Mouse (Mus musculus) C2C12 (cell line): ENCODE results near the gene Ppm1h. TPM values are rescaled to one million over a fixed set of nuclear protein-coding genes. Genes with fewer than 3 reads are reported as not detected.

Source experiments
- H3K27me3 ChIP-seq: one replicate; pipeline ENCODE4 v1.6.1; 2011; ENCODE audit not compliant: control insufficient read depth, insufficient read depth, insufficient read length
- H3K36me3 ChIP-seq: one replicate; pipeline ENCODE4 v1.6.1; 2011; ENCODE audit not compliant: control insufficient read depth, insufficient read depth
- H3K4me3 ChIP-seq: one replicate; pipeline ENCODE4 v1.5.1; 2011; ENCODE audit warnings: mild to moderate bottlenecking, control low read depth; ENCODE audit not compliant: poor library complexity, insufficient read depth, severe bottlenecking
- H3K79me2 ChIP-seq: one replicate; pipeline ENCODE4 v1.6.1; 2011; ENCODE audit not compliant: control insufficient read depth, insufficient read depth
- H3K79me3 ChIP-seq: one replicate; pipeline ENCODE4 v1.6.1; 2011; ENCODE audit warnings: low read depth, control low read depth
- H3ac ChIP-seq: one replicate; pipeline ENCODE3; 2011; ENCODE audit warnings: low read depth; ENCODE audit not compliant: control insufficient read depth, insufficient read length
- CEBPB ChIP-seq: IDR thresholded peaks from one replicate; pipeline ENCODE4 v1.6.1; 2011; ENCODE audit warnings: low read depth, mild to moderate bottlenecking, control low read depth, moderate library complexity
- CTCF ChIP-seq: IDR thresholded peaks from one replicate; pipeline ENCODE4 v1.5.1; 2011; ENCODE audit not compliant: control insufficient read depth, insufficient read depth, insufficient read length
- FOSL1 ChIP-seq: IDR thresholded peaks from one replicate; pipeline ENCODE4 v1.8.0; 2011; ENCODE audit warnings: mild to moderate bottlenecking, low read length; ENCODE audit not compliant: poor library complexity, insufficient read depth, severe bottlenecking
- MAX ChIP-seq: IDR thresholded peaks from one replicate; pipeline ENCODE4 v1.6.1; 2011; ENCODE audit warnings: mild to moderate bottlenecking, control low read depth
- MYOD1 ChIP-seq: IDR thresholded peaks from one replicate; pipeline ENCODE4 v1.6.1; 2011; ENCODE audit warnings: low read depth; ENCODE audit not compliant: control insufficient read depth, insufficient read length
- MYOG ChIP-seq: IDR thresholded peaks from one replicate; pipeline ENCODE4 v1.6.1; 2011; ENCODE audit not compliant: control insufficient read depth, insufficient read length; ENCODE audit errors: extremely low read depth
- USF1 ChIP-seq: IDR thresholded peaks from one replicate; pipeline ENCODE4 v1.6.1; 2011; ENCODE audit warnings: low read depth, mild to moderate bottlenecking, control low read depth, moderate library complexity
- polyA plus RNA-seq: library from polyadenylated mRNA; unstranded; fragments of >200 nt; fragmentation: generic; extraction: Trizol; gene quantifications from one replicate; pipeline ENCODE4 v1.2.1, GENCODE M21; 2012; ENCODE audit warnings: missing spikeins

Ppm1h gene
- polyA plus RNA-seq, 1 experiment, result 0.06 TPM

DNA sequence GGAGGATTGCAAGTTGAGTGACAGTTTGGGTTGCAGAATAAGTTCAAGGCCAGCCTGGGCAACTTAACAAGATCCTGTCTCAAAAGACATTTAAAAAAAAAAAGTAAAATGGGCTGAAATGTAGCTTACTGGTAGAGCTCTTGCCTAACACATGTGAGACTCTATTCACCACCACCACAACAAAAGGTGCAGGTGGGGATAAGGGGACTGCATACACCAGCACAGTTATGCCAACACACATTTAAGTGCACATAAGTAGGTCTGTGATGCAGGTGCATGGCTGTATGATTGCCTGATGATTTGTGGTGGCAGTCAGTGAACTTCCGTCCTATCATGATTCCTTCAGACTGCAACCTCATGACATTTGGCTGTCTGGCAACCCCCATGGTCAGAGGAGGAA is 167.9 kb downstream of the Ppm1h start:
- H3K4me3 ChIP-seq, result no peak overlapping the region
- no peaks in the 10 kb centered on the region for H3K27me3 ChIP-seq
- H3K79me2 ChIP-seq, result no peaks in the 10 kb centered on the region
- H3K79me3 ChIP-seq, result no peaks in the 10 kb centered on the region
- H3K36me3 ChIP-seq, result no peaks in the 10 kb centered on the region
- H3ac ChIP-seq, result no peak overlapping the region
- no peak for TF ChIP-seq MYOG
- no peak for TF ChIP-seq MYOD1
- no peak for TF ChIP-seq MAX

- Histone ChIP-seq H3K79me2 (no peaks in the 10 kb centered on the region), H3ac (no peak overlapping the region), H3K79me3 (no peaks in the 10 kb centered on the region), H3K4me3 (no peak overlapping the region), H3K27me3 (no peaks in the 10 kb centered on the region), H3K36me3 (no peaks in the 10 kb centered on the region)
- TF ChIP-seq MYOD1 (no peak), MYOG (no peak), MAX (no peak)
Measured at GRCm38 (mm10) chr10:122848020-122848457, 169.5 kb downstream of the Ppm1h start.

DNA sequence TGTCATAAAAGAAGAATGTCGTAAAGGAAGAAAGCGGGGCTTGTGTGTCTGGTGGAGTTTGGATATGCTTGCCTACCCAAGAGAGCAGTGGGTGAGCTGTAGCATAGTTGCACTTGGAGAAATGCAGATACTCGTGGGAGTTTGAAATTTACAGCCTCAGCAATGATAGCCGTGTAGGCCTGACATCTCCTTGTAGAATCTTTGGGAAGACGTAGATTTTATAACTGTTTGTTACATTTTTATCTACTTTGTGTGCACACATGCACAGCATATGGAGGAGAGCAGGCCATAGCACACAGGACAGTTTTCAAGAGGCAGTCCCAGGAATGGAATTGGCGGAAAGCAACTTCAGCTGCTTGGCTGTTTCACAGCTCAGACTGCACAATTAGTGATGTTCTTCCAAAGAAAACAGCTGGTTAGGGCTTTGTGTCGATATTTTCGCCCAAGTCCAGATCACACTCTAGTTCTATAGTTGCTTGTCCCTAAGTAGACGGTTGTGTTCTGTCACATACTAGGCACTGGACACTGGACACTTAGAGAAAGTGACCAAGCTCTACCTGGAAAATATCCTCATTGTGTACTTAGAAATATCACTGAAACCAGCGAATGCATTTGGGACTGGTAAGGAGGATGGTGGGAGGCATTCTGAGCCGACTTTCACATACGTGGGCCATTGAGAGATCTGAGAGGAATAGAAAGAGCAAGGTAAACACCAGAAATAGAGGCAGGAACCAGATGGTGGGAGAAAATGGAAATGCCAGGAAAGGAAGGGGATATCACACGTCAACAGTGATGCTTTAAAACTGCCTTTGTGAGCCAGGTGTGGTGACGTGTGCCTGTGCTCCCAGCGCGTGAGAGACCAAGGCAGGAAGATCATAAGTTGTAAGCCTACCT is 173.0 kb downstream of the Ppm1h start:
- no peaks in the 10 kb centered on the region for H3K79me2 ChIP-seq

DNA sequence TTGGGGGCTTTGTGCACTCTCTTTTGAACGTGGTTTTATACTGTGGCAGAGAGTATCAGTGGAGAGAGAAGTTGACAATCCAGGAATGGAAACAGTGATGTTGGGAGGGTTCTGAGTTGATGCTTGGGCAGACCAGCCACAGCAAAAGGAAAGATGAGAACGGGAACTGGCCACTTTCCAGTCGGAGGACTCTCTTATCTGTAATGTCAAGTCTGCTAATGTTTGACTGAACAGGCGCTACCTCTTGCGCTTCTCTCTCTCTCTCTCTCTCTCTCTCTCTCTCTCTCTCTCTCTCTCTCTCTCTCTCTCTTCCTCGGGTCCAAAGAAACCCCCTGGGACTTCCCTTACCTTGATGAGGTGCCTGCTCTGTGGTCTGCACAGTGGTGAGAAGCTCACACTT is 176.0 kb downstream of the Ppm1h start:
- H3ac ChIP-seq, result no peak overlapping the region
- no peak for TF ChIP-seq MAX
- no peak for TF ChIP-seq CEBPB
- TF ChIP-seq FOSL1, result no peak
- no peak for TF ChIP-seq USF1
- no peak for TF ChIP-seq CTCF
- TF ChIP-seq MYOD1, result no peak
- no peak for TF ChIP-seq MYOG
- no peaks in the 10 kb centered on the region for H3K36me3 ChIP-seq
- no peak overlapping the region for H3K4me3 ChIP-seq
- H3K79me2 ChIP-seq, result no peaks in the 10 kb centered on the region
- H3K79me3 ChIP-seq, result no peaks in the 10 kb centered on the region
- H3K27me3 ChIP-seq, result no peaks in the 10 kb centered on the region

More for the DNA sequence above, 173.0 kb downstream of the Ppm1h start:
- Histone ChIP-seq H3K36me3 (no peaks in the 10 kb centered on the region), H3K4me3 (no peak overlapping the region), H3K27me3 (no peaks in the 10 kb centered on the region), H3ac (no peak overlapping the region), H3K79me3 (no peaks in the 10 kb centered on the region)
- TF ChIP-seq USF1 (no peak), FOSL1 (no peak)

- Histone ChIP-seq H3K79me3 (no peaks in the 10 kb centered on the region), H3K36me3 (no peaks in the 10 kb centered on the region)
Measured at GRCm38 (mm10) chr10:122855149-122855548, 176.6 kb downstream of the Ppm1h start.

GRCm38 (mm10) chr10:122856040-122856764 is 177.6 kb downstream of the Ppm1h start:
- TF ChIP-seq MYOD1 (no peak), MYOG (no peak)
- H3K27me3 ChIP-seq, result no peaks in the 10 kb centered on the region

More at GRCm38 (mm10) chr10:122855149-122855548, 176.6 kb downstream of the Ppm1h start:
- Histone ChIP-seq H3K27me3 (no peaks in the 10 kb centered on the region), H3ac (no peak overlapping the region), H3K79me2 (no peaks in the 10 kb centered on the region), H3K4me3 (no peak overlapping the region)
- peak; percentile 29 for TF ChIP-seq MYOD1
- TF ChIP-seq FOSL1, result no peak

More at GRCm38 (mm10) chr10:122856040-122856764, 177.6 kb downstream of the Ppm1h start:
- H3K79me3 ChIP-seq, result no peaks in the 10 kb centered on the region
- no peak overlapping the region for H3K4me3 ChIP-seq
- no peak overlapping the region for H3ac ChIP-seq
- H3K36me3 ChIP-seq, result no peaks in the 10 kb centered on the region
- no peaks in the 10 kb centered on the region for H3K79me2 ChIP-seq
